Mouse (Mus musculus) MEL (cell line): ENCODE data around the gene Pold1. TPM values are rescaled to one million over a fixed set of nuclear protein-coding genes. Genes with fewer than 3 reads are reported as not detected.

Source experiments
- DNase-seq: peaks from one replicate; pipeline ENCODE4 v3.0.0; 2011; ENCODE audit warnings: low read depth, low spot score
- H3K27ac ChIP-seq: 2 replicates; pipeline ENCODE4 v1.5.1; 2012; ENCODE audit warnings: low read depth, mild to moderate bottlenecking, control low read depth, low read length, moderate library complexity; ENCODE audit not compliant: control insufficient read depth
- H3K27me3 ChIP-seq, 2 experiments: fragments of 150-350 bp in 1 of 2; sonication (generic) in 1 of 2; 2 replicates each; pipeline ENCODE4 v1.6.1; 2012; ENCODE audit warnings: low read length in 2 of 2, mild to moderate bottlenecking in 2 of 2, improper control_type of control experiment in 1 of 2, moderate library complexity in 1 of 2; ENCODE audit not compliant: insufficient read depth in 2 of 2, control insufficient read depth in 1 of 2
- H3K36me3 ChIP-seq, 2 experiments: 2 replicates each; pipeline ENCODE4 v1.6.1; 2012 to 2014; ENCODE audit warnings: low read length in 2 of 2, improper control_type of control experiment in 1 of 2, inconsistent platforms in 1 of 2, mild to moderate bottlenecking in 1 of 2; ENCODE audit not compliant: insufficient read depth in 2 of 2, control insufficient read depth in 1 of 2
- H3K4me1 ChIP-seq, 2 experiments: fragments of 150-350 bp in 1 of 2; sonication (generic) in 1 of 2; 2 replicates each; pipeline ENCODE4 v1.6.1; 2012; ENCODE audit warnings: low read length in 2 of 2, improper control_type of control experiment in 1 of 2, mild to moderate bottlenecking in 1 of 2; ENCODE audit not compliant: insufficient read depth in 2 of 2, control insufficient read depth in 1 of 2
- H3K4me3 ChIP-seq, 2 experiments: fragments of 150-350 bp in 1 of 2; sonication (generic) in 1 of 2; 2 replicates each; pipeline ENCODE4 v1.5.1; 2012; ENCODE audit warnings: low read depth in 2 of 2, low read length in 2 of 2, mild to moderate bottlenecking in 2 of 2, moderate library complexity in 2 of 2, control low read depth in 1 of 2, improper control_type of control experiment in 1 of 2; ENCODE audit not compliant: control insufficient read depth in 1 of 2, insufficient read depth in 1 of 2
- H3K79me2 ChIP-seq: 2 replicates; pipeline ENCODE4 v1.6.1; 2012; ENCODE audit warnings: mild to moderate bottlenecking, low read length, moderate library complexity; ENCODE audit not compliant: control insufficient read depth, poor library complexity, insufficient read depth
- H3K9ac ChIP-seq: 2 replicates; pipeline ENCODE4 v1.6.1; 2012; ENCODE audit warnings: low read depth, mild to moderate bottlenecking, control low read depth, low read length, moderate library complexity; ENCODE audit not compliant: control insufficient read depth, poor library complexity, severe bottlenecking
- H3K9me3 ChIP-seq: fragments of 150-350 bp; sonication (generic); replicated peaks from 2 replicates; pipeline ENCODE4 v1.6.1; 2012; ENCODE audit warnings: mild to moderate bottlenecking, low read length, improper control_type of control experiment, moderate library complexity; ENCODE audit not compliant: insufficient read depth
- CHD2 ChIP-seq: IDR thresholded peaks from 2 replicates; pipeline ENCODE4 v1.6.1; 2011; ENCODE audit warnings: low read length, improper control_type of control experiment
- CTCF ChIP-seq, 3 experiments: IDR thresholded peaks in 2 of 3; conservative IDR thresholded peaks in 1 of 3; 2 replicates each; pipeline ENCODE4 v1.5.1; 2011 to 2012; ENCODE audit warnings: low read length in 3 of 3, low read depth in 2 of 3, mild to moderate bottlenecking in 2 of 3, improper control_type of control experiment in 1 of 3, inconsistent platforms in 1 of 3, mixed read lengths in 1 of 3, moderate library complexity in 1 of 3; ENCODE audit not compliant: control insufficient read depth in 1 of 3, insufficient read depth in 1 of 3, poor library complexity in 1 of 3, severe bottlenecking in 1 of 3
- E2F4 ChIP-seq: IDR thresholded peaks from 2 replicates; pipeline ENCODE4 v1.6.1; 2011; ENCODE audit warnings: low read depth, low read length, improper control_type of control experiment, borderline replicate concordance
- ELF1 ChIP-seq: IDR thresholded peaks from 2 replicates; pipeline ENCODE4 v1.6.1; 2014; ENCODE audit warnings: low read depth, mild to moderate bottlenecking, inconsistent platforms, low read length, improper control_type of control experiment, moderate library complexity
- EP300 ChIP-seq, 2 experiments: IDR thresholded peaks; 2 replicates each; pipeline ENCODE4 v1.6.1; 2011; ENCODE audit warnings: improper control_type of control experiment in 2 of 2, low read length in 2 of 2, low read depth in 1 of 2, mild to moderate bottlenecking in 1 of 2
- ETS1 ChIP-seq: IDR thresholded peaks from 2 replicates; pipeline ENCODE4 v1.6.1; 2012; ENCODE audit warnings: low read depth, mild to moderate bottlenecking, inconsistent platforms, low read length, improper control_type of control experiment, moderate library complexity
- HCFC1 ChIP-seq: IDR thresholded peaks from 2 replicates; pipeline ENCODE4 v1.6.1; 2012; ENCODE audit warnings: low read depth, mild to moderate bottlenecking, inconsistent platforms, low read length, improper control_type of control experiment, moderate library complexity
- JUND ChIP-seq: IDR thresholded peaks from 2 replicates; pipeline ENCODE4 v1.6.1; 2011; ENCODE audit warnings: low read depth, mild to moderate bottlenecking, improper control_type of control experiment, low read length
- KAT2A ChIP-seq: conservative IDR thresholded peaks from 2 replicates; pipeline ENCODE4 v1.6.1; 2012; ENCODE audit warnings: low read depth, low read length, improper control_type of control experiment, inconsistent platforms
- MAFK ChIP-seq: IDR thresholded peaks from 2 replicates; pipeline ENCODE4 v1.6.1; 2011; ENCODE audit warnings: low read depth, mild to moderate bottlenecking, low read length, improper control_type of control experiment, borderline replicate concordance
- MYB ChIP-seq: IDR thresholded peaks from 2 replicates; pipeline ENCODE4 v1.6.1; 2011; ENCODE audit warnings: mild to moderate bottlenecking, low read depth, low read length, improper control_type of control experiment
- MYC ChIP-seq: IDR thresholded peaks from 2 replicates; pipeline ENCODE4 v1.6.1; 2011; ENCODE audit warnings: low read depth, mild to moderate bottlenecking, low read length, improper control_type of control experiment, moderate library complexity
- NRF1 ChIP-seq: IDR thresholded peaks from 2 replicates; pipeline ENCODE4 v1.6.1; 2014; ENCODE audit warnings: low read depth, mild to moderate bottlenecking, inconsistent platforms, low read length, improper control_type of control experiment, moderate library complexity; ENCODE audit not compliant: poor library complexity, insufficient read depth, severe bottlenecking
- POLR2A ChIP-seq, 2 experiments: IDR thresholded peaks; 2 replicates each; pipeline ENCODE4 v1.6.1; 2011 to 2012; ENCODE audit warnings: low read length in 2 of 2, mild to moderate bottlenecking in 2 of 2, control low read depth in 1 of 2, improper control_type of control experiment in 1 of 2, low read depth in 1 of 2, moderate library complexity in 1 of 2; ENCODE audit not compliant: control insufficient read depth in 1 of 2, insufficient read depth in 1 of 2, poor library complexity in 1 of 2
- POLR2AphosphoS2 ChIP-seq: IDR thresholded peaks from 2 replicates; pipeline ENCODE4 v1.6.1; 2011; ENCODE audit warnings: low read length, improper control_type of control experiment
- RCOR1 ChIP-seq: IDR thresholded peaks from 2 replicates; pipeline ENCODE4 v1.6.1; 2012; ENCODE audit warnings: low read depth, mild to moderate bottlenecking, inconsistent platforms, low read length, improper control_type of control experiment
- SIN3A ChIP-seq: IDR thresholded peaks from 2 replicates; pipeline ENCODE4 v1.6.1; 2012; ENCODE audit warnings: low read length, improper control_type of control experiment, inconsistent platforms
- TAL1 ChIP-seq: IDR thresholded peaks from 2 replicates; pipeline ENCODE4 v1.6.1; 2012; ENCODE audit warnings: mild to moderate bottlenecking, inconsistent platforms, low read length, moderate library complexity, mixed read lengths
- TBP ChIP-seq: IDR thresholded peaks from 2 replicates; pipeline ENCODE4 v1.8.0; 2011; ENCODE audit warnings: low read depth, low read length, improper control_type of control experiment
- USF1 ChIP-seq: IDR thresholded peaks from 2 replicates; pipeline ENCODE4 v1.6.1; 2014; ENCODE audit warnings: low read depth, mild to moderate bottlenecking, inconsistent platforms, low read length, improper control_type of control experiment, moderate library complexity
- ZC3H11A ChIP-seq: IDR thresholded peaks from 2 replicates; pipeline ENCODE4 v1.6.1; 2012; ENCODE audit warnings: low read depth, mild to moderate bottlenecking, inconsistent platforms, low read length, improper control_type of control experiment
- ZMIZ1 ChIP-seq: IDR thresholded peaks from 2 replicates; pipeline ENCODE4 v1.6.1; 2012; ENCODE audit warnings: low read depth, mild to moderate bottlenecking, inconsistent platforms, low read length, improper control_type of control experiment, moderate library complexity
- polyA plus RNA-seq, 2 experiments: library from polyadenylated mRNA; stranded (reverse) in 1 of 2; unstranded in 1 of 2; fragments of >175 nt in 1 of 2; fragments of >200 nt in 1 of 2; gene quantifications; 2 replicates each; pipeline versions ENCODE4 v1.2.1 to v1.2.4; 2012; ENCODE audit warnings: low replicate concordance in 2 of 2, low read depth in 1 of 2; ENCODE audit not compliant: insufficient read length in 2 of 2, insufficient read depth in 1 of 2, missing spikeins in 1 of 2
- total RNA-seq: library from RNA; depleted of rRNA; stranded (reverse); fragments of 300-350 nt; gene quantifications from 2 replicates; pipeline ENCODE4 v1.2.3, GENCODE M21; 2012

The Pold1 gene
- total and polyA plus RNA-seq, 3 experiments: 87.8 to 104 TPM; not detected in 1

DNA sequence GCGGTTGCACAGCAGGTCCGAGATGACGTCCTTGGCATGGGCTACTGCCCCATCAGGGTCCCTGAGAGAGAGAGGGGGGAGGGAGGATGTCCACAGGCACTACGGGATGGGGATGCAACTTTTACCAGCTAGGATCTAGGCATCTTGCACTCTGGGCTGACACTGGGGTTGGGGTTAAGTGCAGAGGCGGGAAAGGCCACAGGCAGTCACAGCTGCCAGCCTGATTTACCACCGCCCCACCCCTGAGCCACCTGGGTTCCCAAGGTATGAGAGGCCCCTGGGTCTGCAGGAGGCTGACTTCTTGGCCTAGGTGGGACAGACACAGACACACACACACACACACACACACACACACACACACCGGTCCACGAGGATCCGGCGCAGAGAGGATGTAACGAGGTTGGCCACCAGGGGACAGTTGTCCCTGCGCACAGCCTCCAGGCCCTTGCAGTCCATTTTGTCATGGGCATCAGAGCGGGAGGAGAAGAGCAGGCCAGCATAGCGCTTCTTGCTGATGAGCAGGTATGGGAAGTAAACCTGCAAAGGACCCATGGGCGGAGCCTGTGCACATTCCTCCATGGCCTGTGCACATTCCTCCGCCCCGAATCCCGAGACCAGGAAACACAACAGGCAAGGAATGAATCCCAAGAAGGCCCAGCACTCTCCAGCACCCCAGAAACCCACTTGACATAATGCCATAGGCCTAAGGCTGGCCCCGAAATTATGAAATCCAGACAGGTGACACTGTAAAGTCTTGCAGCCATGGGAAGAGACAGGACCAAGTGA lies 13.8 kb downstream of the Pold1 start:
- DNase-seq: no peak

DNA sequence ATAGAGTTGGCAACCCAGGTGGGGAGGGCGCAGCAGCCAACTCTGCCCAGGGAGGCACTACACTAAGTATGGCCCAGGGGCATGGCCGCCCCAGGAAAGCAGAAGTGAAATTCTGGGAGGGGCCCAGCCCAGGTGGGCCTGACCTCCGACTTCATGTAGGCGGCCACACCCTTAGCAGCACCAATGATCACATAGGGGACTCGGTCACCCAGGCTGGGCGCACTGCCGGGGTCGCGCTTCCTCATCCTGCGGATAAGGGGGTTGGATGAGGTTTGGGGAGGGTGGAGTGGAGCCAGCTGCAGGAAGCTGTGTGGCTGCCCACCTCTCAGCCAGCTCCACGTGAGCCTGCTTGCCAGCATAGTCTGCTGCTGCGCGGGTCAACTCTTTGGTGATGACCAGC lies 14.4 kb downstream of the Pold1 start:
- DNase-seq: no peak
- Histone ChIP-seq H3K4me3 (no peak overlapping the region), H3K27ac (no peak overlapping the region)
- TF ChIP-seq MYB (no peak), ZC3H11A (no peak), TAL1 (no peak), CHD2 (no peak), POLR2AphosphoS2 (no peak), JUND (no peak), EP300 (IDR thresholded peaks at IDR 0.05; ENCODE audit: low read depth in 1 of 2, low read length in 2 of 2) (no peak), HCFC1 (no peak), ELF1 (no peak), RCOR1 (no peak), KAT2A (no peak)
- TF ChIP-seq, all 39 proteins: peak for 0
- no peaks in the 10 kb centered on the region for H3K4me1 ChIP-seq
- no peaks in the 10 kb centered on the region for H3K27me3 ChIP-seq
- H3K36me3 ChIP-seq: no peaks in the 10 kb centered on the region
- no peaks in the 10 kb centered on the region for H3K79me2 ChIP-seq
- no peaks in the 10 kb centered on the region for H3K9me3 ChIP-seq
- no peak overlapping the region for H3K9ac ChIP-seq

More for the DNA sequence above, 13.8 kb downstream of the Pold1 start:
- no peak overlapping the region for H3K27ac ChIP-seq
- H3K9ac ChIP-seq: no peak overlapping the region
- H3K4me1 ChIP-seq: no peaks in the 10 kb centered on the region
- no peaks in the 10 kb centered on the region for H3K36me3 ChIP-seq
- TF ChIP-seq CTCF (IDR thresholded peaks at IDR 0.05 in 2 of 3, conservative IDR thresholded peaks at IDR 0.05 in 1 of 3; ENCODE audit: control insufficient read depth in 1 of 3, insufficient read depth in 1 of 3, low read depth in 2 of 3, low read length in 3 of 3, poor library complexity in 1 of 3, severe bottlenecking in 1 of 3): peak in 1 of 3 experiments; percentile 5; a peak in 1 of 6 replicates
- TF ChIP-seq CHD2: no peak
- TF ChIP-seq MYB: no peak
- TF ChIP-seq, all 39 proteins: peak for 1
- no peaks in the 10 kb centered on the region for H3K9me3 ChIP-seq
- no peak overlapping the region for H3K4me3 ChIP-seq
- no peaks in the 10 kb centered on the region for H3K27me3 ChIP-seq
- no peaks in the 10 kb centered on the region for H3K79me2 ChIP-seq

DNA sequence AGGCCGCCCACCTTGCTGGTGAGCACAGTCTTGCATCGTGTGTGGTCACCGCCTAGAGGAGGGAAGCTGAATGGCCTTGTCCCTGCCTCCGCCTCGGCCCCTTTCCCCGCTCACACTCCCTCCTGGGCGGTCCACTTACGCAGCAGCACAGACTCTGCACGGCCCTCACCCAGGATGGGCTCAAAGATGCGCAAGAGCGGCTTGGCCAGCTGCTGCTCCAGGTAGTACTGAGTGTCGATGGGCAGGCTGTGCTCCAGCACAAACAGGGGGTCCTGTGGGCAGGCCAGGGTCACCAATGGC lies 15.0 kb downstream of the Pold1 start:
- H3K4me1 ChIP-seq: peaks cover 0 to under 1% of the 10 kb centered on the region in 2 experiments; a peak in 1 of 4 replicates
- H3K4me3 ChIP-seq: no peak overlapping the region
- no peak overlapping the region for H3K27ac ChIP-seq
- H3K36me3 ChIP-seq: no peaks in the 10 kb centered on the region
- no peak for DNase-seq
- no peak overlapping the region for H3K9ac ChIP-seq
- H3K27me3 ChIP-seq: no peaks in the 10 kb centered on the region
- TF ChIP-seq E2F4 (no peak), USF1 (no peak), KAT2A (no peak), MAFK (no peak), ETS1 (no peak), NRF1 (no peak), MYC (no peak), TBP (no peak), ZMIZ1 (no peak), POLR2A (IDR thresholded peaks at IDR 0.05; ENCODE audit: control insufficient read depth in 1 of 2, insufficient read depth in 1 of 2, low read depth in 1 of 2, low read length in 2 of 2, poor library complexity in 1 of 2) (no peak), SIN3A (no peak), RCOR1 (no peak), ZC3H11A (no peak)
- H3K79me2 ChIP-seq: no peaks in the 10 kb centered on the region
- no peaks in the 10 kb centered on the region for H3K9me3 ChIP-seq
